8 mouse cellular contexts compared by ENCODE assay signal in genomic region chr3:100685763-100686370, GRCm38 (mm10). TPM values are rescaled to one million over a fixed set of nuclear protein-coding genes. Genes with fewer than 3 reads are reported as not detected.
DNase-seq lines count a peak whose midpoint lies in the region; ATAC-seq lines count a peak whose summit lies in the region.

No protein-coding gene starts in this region.

- DNase-seq in A20 (ENCODE audit: low read depth, low spot score): peak; percentile 77
- peak; percentile 75 to 84 for DNase-seq in adrenal gland, postnatal 36 days
- peak; percentile 46 for DNase-seq in heart, adult 8-10 months (ENCODE audit: low spot score)
- peak; percentile 51 to 53 for DNase-seq in kidney, adult 8-10 months
- peak; percentile 82 for DNase-seq in naive thymus-derived CD4-positive, alpha-beta T cell, adult 2 months (ENCODE audit: low read depth)

- no peaks in the 10 kb centered on the region for H3K9me3 ChIP-seq in embryonic facial prominence, embryonic 12.5 days
- H3K9me3 ChIP-seq in liver, embryonic 12.5 days (replicated peaks): no peaks in the 10 kb centered on the region
- no peaks in the 10 kb centered on the region for H3K9me3 ChIP-seq in stomach, embryonic 14.5 days (ENCODE audit: control insufficient read depth, low read depth, low read length)

- H3K4me2 ChIP-seq in embryonic facial prominence, embryonic 12.5 days (replicated peaks): peak overlapping the region; percentile 88
- peak overlapping the region; percentile 96 for H3K4me2 ChIP-seq in liver, embryonic 12.5 days
- H3K4me2 ChIP-seq in stomach, embryonic 14.5 days (replicated peaks; ENCODE audit: low read depth, low read length): peak overlapping the region; percentile 92

- H3K9ac ChIP-seq in embryonic facial prominence, embryonic 12.5 days: peak overlapping the region; percentile 94
- peak overlapping the region; percentile 92 for H3K9ac ChIP-seq in liver, embryonic 12.5 days
- peak overlapping the region; percentile 95 for H3K9ac ChIP-seq in stomach, embryonic 14.5 days (replicated peaks; ENCODE audit: low read depth, low read length)

- H3K27me3 ChIP-seq in embryonic facial prominence, embryonic 12.5 days: no peaks in the 10 kb centered on the region
- H3K27me3 ChIP-seq in liver, embryonic 12.5 days (replicated peaks): 0 out of 2 replicates have a peak, but pooled peaks cover 3% of the 10 kb centered on the region
- no peaks in the 10 kb centered on the region for H3K27me3 ChIP-seq in stomach, embryonic 14.5 days (ENCODE audit: control insufficient read depth, insufficient read depth, low read length)

- peak; percentile 88 for ATAC-seq in embryonic facial prominence, embryonic 12.5 days (ENCODE audit: insufficient number of reproducible peaks, insufficient read depth, low FRiP score, low TSS enrichment)
- ATAC-seq in liver, embryonic 12.5 days: peak; percentile 84
- ATAC-seq in stomach, embryonic 14.5 days (ENCODE audit: insufficient number of reproducible peaks, insufficient read depth, low FRiP score, low read depth): peak; percentile 85

- WGBS in embryonic facial prominence, embryonic 12.5 days: under 1% methylated on average over 46 of the region's 77 CpGs
- WGBS in liver, embryonic 12.5 days (ENCODE audit: insufficient replicate concordance): under 1% methylated on average over 75 of the region's 77 CpGs
- WGBS in stomach, embryonic 14.5 days: under 1% methylated on average over 60 of the region's 77 CpGs

- H3K36me3 ChIP-seq in embryonic facial prominence, embryonic 12.5 days: no peaks in the 10 kb centered on the region
- H3K36me3 ChIP-seq in liver, embryonic 12.5 days: no peaks in the 10 kb centered on the region
- H3K36me3 ChIP-seq in stomach, embryonic 14.5 days (ENCODE audit: control insufficient read depth, insufficient read depth, low read length): no peaks in the 10 kb centered on the region

- peaks cover 23% of the 10 kb centered on the region for H3K4me1 ChIP-seq in embryonic facial prominence, embryonic 12.5 days
- peaks cover 37% of the 10 kb centered on the region for H3K4me1 ChIP-seq in liver, embryonic 12.5 days
- peaks cover 8% of the 10 kb centered on the region; the same call in 1 of the 2 replicates for H3K4me1 ChIP-seq in stomach, embryonic 14.5 days (ENCODE audit: control insufficient read depth, insufficient read depth, low read length)

- H3K4me3 ChIP-seq in embryonic facial prominence, embryonic 12.5 days: peak overlapping the region; percentile 87
- peak overlapping the region; percentile 92 for H3K4me3 ChIP-seq in liver, embryonic 12.5 days
- peak overlapping the region; percentile 84 for H3K4me3 ChIP-seq in stomach, embryonic 14.5 days (ENCODE audit: low read depth, low read length)

- peak overlapping the region; percentile 99 for H3K27ac ChIP-seq in embryonic facial prominence, embryonic 12.5 days
- peak overlapping the region; percentile 93 for H3K27ac ChIP-seq in liver, embryonic 12.5 days
- peak overlapping the region; percentile 93 for H3K27ac ChIP-seq in stomach, embryonic 14.5 days (ENCODE audit: low read length)

RNA-seq across cellular contexts. Expression of gene Man1a2, which starts 0.6 kb away (rescaled TPM):
- 100 to 1,000 TPM in 1 of 2 experiments, 10 to 100 TPM in 1; 94.9 to 126 TPM for total RNA-seq in adrenal gland, postnatal 36 days (2021)
- polyA plus RNA-seq in embryonic facial prominence, embryonic 12.5 days (2016; fragmentation: Nextera tagmentation; extraction: Ambion mirVana): 83.0 and 94.5 TPM in 2 replicates
- total RNA-seq in heart, adult 8-10 months (2022): 10 to 100 TPM; 40.4 to 48.0 (median 47.1) TPM
- 61.2 and 65.0 TPM in 2 replicates for polyA plus RNA-seq in liver, embryonic 12.5 days (2016; fragmentation: Nextera tagmentation; extraction: Ambion mirVana)
- 77.2 and 96.4 TPM in 2 replicates for polyA plus RNA-seq in stomach, embryonic 14.5 days (2014; fragmentation: Nextera tagmentation; extraction: Ambion mirVana)

Comparison
In these comparisons a context has a peak if more than half of its experiments do, and no peak if none do; other contexts are left out.
1. Peak in every context shown above with its lines: DNase-seq, ATAC-seq, H3K4me3 ChIP-seq and H3K27ac ChIP-seq.